Mouse (Mus musculus): ENCODE data around the gene Tacr2. TPM values are rescaled to one million over a fixed set of nuclear protein-coding genes. Genes with fewer than 3 reads are reported as not detected.

The Tacr2 gene
- not detected in 2 replicates for polyA plus RNA-seq (2015; fragmentation: Nextera tagmentation; extraction: Ambion mirVana)

GRCm38 (mm10) chr10:62252000-62252488 lies at the start of gene Tacr2:
Gene Tacr2, plus strand, starts transcription at chr10:62252438.
- Histone ChIP-seq H3K27ac (no peak within 1 kb of the TSS), H3K4me3 (replicated peaks) (no peak within 1 kb of the TSS), H3K4me1 (replicated peaks) (no peaks in the 10 kb centered on the region; the same call in 1 of the 2 replicates), H3K9ac (replicated peaks) (no peak within 1 kb of the TSS), H3K4me2 (replicated peaks) (no peak within 1 kb of the TSS), H3K9me3 (no peaks in the 10 kb centered on the region), H3K27me3 (no peaks in the 10 kb centered on the region), H3K36me3 (no peaks in the 10 kb centered on the region)
- WGBS = 45% methylated on average over 12 of the region's 12 CpGs
- ATAC-seq = no peak

DNA sequence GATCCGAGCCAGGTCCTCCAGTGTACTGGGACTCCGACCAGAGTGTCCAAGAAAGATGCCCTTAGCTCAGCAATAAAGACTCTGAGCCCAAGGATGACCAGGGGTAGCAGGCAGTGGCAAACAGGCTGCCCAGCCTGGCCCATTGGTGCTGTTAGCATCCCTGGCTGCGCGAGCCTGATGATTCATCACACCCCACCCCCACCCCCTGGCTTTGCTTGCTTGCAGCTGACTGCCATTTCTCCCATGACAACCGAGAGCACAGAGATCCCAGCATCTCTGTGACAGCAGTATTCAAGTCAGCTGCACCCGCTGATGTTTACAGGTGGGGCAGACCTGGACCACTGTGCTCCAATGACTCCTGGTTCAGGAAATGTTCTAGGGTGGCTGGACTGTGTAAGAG lies 49.7 kb upstream of the Tacr2 start:
- no peak overlapping the region for H3K9ac ChIP-seq (replicated peaks)
- no peaks in the 10 kb centered on the region for H3K36me3 ChIP-seq
- no peaks in the 10 kb centered on the region for H3K4me1 ChIP-seq (replicated peaks)
- WGBS = 81% methylated on average over 6 of the region's 6 CpGs
- no peak for ATAC-seq
- no peaks in the 10 kb centered on the region for H3K27me3 ChIP-seq
- H3K4me3 ChIP-seq (replicated peaks) = no peak overlapping the region
- no peak overlapping the region for H3K4me2 ChIP-seq (replicated peaks)
- no peaks in the 10 kb centered on the region for H3K9me3 ChIP-seq
- no peak overlapping the region for H3K27ac ChIP-seq

DNA sequence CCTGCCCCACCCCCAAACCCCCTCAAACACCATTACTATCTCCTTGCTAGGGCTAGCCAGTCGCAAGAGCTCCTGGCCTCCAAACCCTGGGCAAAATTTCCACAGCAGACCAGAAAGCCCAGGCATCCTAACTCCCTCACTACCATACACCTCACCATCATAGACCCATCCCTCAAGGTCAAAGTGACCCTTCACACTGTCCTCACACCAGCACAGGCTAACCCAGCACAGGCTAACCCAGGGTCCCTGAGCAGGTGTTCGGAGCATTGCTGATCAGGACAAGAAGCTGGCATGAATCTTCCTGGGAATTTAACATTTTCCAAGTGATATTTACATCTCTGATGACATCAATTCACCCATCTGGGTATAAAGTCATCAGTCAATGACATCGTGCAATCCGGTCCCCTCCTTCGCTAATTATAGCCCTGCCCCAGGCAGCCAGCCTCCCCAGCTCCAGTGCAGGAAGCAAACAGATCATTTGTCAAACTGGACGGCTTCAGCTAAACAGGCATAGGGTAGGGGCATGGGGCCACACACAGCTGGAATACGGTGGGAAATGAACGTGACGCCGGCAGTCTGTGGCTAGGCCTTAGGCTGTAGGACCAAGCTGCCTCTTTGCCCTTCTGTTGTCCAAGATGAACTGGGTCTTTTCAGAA lies 43.9 kb upstream of the Tacr2 start:
- WGBS = 90% methylated on average over 10 of the region's 10 CpGs
- ATAC-seq = no peak

DNA sequence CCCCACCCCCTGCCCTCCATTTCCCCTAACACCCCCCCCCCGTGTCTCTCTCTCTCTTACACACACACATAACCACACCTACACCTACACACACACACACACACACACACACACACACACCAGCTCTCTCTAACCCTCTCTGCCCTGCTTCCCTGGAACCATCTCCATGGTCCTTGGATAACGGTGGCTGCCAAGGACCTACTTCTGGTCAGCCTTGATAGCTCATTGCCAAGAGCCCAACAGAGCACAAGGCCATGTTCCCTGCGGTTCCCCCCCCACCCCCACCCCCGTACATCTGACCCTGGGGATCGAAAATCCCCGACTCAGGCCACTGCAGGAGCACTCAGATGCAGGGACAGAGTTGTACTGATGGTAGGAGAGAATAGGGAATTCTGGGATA lies 40.9 kb upstream of the Tacr2 start:
- H3K27me3 ChIP-seq = no peaks in the 10 kb centered on the region
- no peak for ATAC-seq
- no peak overlapping the region for H3K4me3 ChIP-seq (replicated peaks)
- H3K4me2 ChIP-seq (replicated peaks) = no peak overlapping the region
- no peaks in the 10 kb centered on the region for H3K9me3 ChIP-seq
- H3K27ac ChIP-seq = no peak overlapping the region
- 62% methylated on average over 5 of the region's 6 CpGs for WGBS
- H3K4me1 ChIP-seq (replicated peaks) = peaks cover 3% of the 10 kb centered on the region; the same call in 1 of the 2 replicates
- H3K36me3 ChIP-seq = no peaks in the 10 kb centered on the region
- no peak overlapping the region for H3K9ac ChIP-seq (replicated peaks)

More for the DNA sequence above, 43.9 kb upstream of the Tacr2 start:
- Histone ChIP-seq H3K27ac (no peak overlapping the region), H3K9ac (replicated peaks) (no peak overlapping the region), H3K27me3 (no peaks in the 10 kb centered on the region), H3K4me3 (replicated peaks) (no peak overlapping the region), H3K9me3 (no peaks in the 10 kb centered on the region), H3K4me2 (replicated peaks) (no peak overlapping the region), H3K4me1 (replicated peaks) (0 out of 2 replicates have a peak, but pooled peaks cover 3% of the 10 kb centered on the region), H3K36me3 (no peaks in the 10 kb centered on the region)

- no peaks in the 10 kb centered on the region for H3K9me3 ChIP-seq
- H3K27ac ChIP-seq = no peak overlapping the region
- H3K9ac ChIP-seq (replicated peaks) = no peak overlapping the region
- no peak for ATAC-seq
- H3K4me1 ChIP-seq (replicated peaks) = peaks cover 3% of the 10 kb centered on the region; the same call in 1 of the 2 replicates
- H3K36me3 ChIP-seq = no peaks in the 10 kb centered on the region
- H3K4me3 ChIP-seq (replicated peaks) = no peak overlapping the region
- H3K27me3 ChIP-seq = no peaks in the 10 kb centered on the region
- no peak overlapping the region for H3K4me2 ChIP-seq (replicated peaks)
- 64% methylated on average over 5 of the region's 5 CpGs for WGBS
Measured at GRCm38 (mm10) chr10:62215169-62215616, 37.0 kb upstream of the Tacr2 start.

DNA sequence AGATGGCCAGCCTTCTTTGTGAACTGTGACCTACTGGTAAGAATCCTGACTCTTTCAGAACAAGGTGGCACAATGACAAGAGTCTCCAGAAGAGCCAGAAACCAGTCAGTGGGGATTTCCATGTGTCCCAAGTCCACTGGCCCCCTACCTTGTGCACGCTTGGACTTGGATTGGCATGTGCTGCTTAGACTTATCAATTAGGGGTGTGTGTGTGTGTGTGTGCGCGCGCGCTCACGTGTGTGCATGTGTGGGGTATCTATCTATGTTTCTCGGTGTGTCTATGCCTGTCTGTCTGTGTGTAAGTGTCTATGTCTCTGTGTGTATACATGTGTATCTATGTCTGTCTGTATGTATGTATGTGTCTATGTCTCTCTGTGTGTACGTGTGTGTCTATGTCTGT lies 36.6 kb upstream of the Tacr2 start:
- H3K4me1 ChIP-seq (replicated peaks) = peaks cover 3% of the 10 kb centered on the region; the same call in 1 of the 2 replicates
- H3K36me3 ChIP-seq = no peaks in the 10 kb centered on the region
- no peak overlapping the region for H3K4me2 ChIP-seq (replicated peaks)
- WGBS = 94% methylated on average over 8 of the region's 8 CpGs
- no peak for ATAC-seq
- no peak overlapping the region for H3K9ac ChIP-seq (replicated peaks)
- H3K27me3 ChIP-seq = no peaks in the 10 kb centered on the region
- no peak overlapping the region for H3K4me3 ChIP-seq (replicated peaks)
- H3K9me3 ChIP-seq = no peaks in the 10 kb centered on the region
- no peak overlapping the region for H3K27ac ChIP-seq

GRCm38 (mm10) chr10:62216595-62216994 lies 35.6 kb upstream of the Tacr2 start:
- WGBS = 48% methylated on average over 5 of the region's 5 CpGs
- H3K4me2 ChIP-seq (replicated peaks) = no peak overlapping the region
- peak overlapping the region; percentile 54; the same call in 1 of the 2 replicates for H3K27ac ChIP-seq
- H3K9me3 ChIP-seq = no peaks in the 10 kb centered on the region
- no peaks in the 10 kb centered on the region for H3K36me3 ChIP-seq
- no peak for ATAC-seq
- H3K9ac ChIP-seq (replicated peaks) = no peak overlapping the region
- H3K27me3 ChIP-seq = no peaks in the 10 kb centered on the region
- no peaks in the 10 kb centered on the region; the same call in 1 of the 2 replicates for H3K4me1 ChIP-seq (replicated peaks)
- H3K4me3 ChIP-seq (replicated peaks) = no peak overlapping the region

- 33% methylated on average over 8 of the region's 8 CpGs for WGBS
- no peak overlapping the region for H3K9ac ChIP-seq (replicated peaks)
- no peak overlapping the region for H3K4me3 ChIP-seq (replicated peaks)
- no peak for ATAC-seq
- no peak overlapping the region for H3K4me2 ChIP-seq (replicated peaks)
- peak overlapping the region; percentile 54; the same call in 1 of the 2 replicates for H3K27ac ChIP-seq
- no peaks in the 10 kb centered on the region; the same call in 1 of the 2 replicates for H3K4me1 ChIP-seq (replicated peaks)
- no peaks in the 10 kb centered on the region for H3K9me3 ChIP-seq
- H3K27me3 ChIP-seq = no peaks in the 10 kb centered on the region
- no peaks in the 10 kb centered on the region for H3K36me3 ChIP-seq
Measured at GRCm38 (mm10) chr10:62217196-62217595, 35.0 kb upstream of the Tacr2 start.

DNA sequence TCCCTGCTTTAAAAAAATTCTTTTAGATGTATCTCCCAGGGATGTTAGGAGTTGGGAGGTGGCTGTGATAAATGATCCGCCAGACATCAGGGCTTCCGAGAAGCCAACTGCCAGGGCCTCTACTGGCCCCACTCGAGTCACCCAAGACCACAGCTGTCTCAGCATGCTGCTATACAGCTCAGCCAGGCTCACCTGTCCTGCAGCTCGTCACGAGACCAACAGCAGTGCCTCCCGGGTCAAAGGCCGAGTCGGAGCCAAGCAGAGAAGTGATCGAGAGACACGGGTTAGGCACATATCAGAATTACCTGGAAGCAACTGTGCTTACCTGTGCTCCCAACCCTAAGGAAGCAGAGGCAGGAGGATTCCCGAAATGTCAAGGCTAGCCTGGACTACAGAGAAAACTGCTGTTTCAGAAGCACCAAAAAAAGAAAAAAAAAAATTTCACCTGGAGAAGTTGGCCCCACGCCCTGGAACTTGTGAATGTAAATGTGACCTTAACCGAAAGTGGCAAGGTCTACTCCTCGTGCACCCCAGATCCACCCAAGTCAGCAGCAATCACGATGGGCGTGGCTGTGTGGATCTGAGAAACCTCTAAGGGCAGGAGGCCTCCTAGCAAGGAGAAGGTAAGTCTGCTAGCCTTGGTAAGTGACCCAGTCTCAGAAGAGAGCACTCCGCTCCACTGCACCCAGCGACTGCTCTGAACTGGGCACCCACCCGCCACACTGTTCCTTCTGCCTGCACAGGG lies 34.0 kb upstream of the Tacr2 start:
- 92% methylated on average over 19 of the region's 19 CpGs for WGBS
- H3K36me3 ChIP-seq = no peaks in the 10 kb centered on the region
- H3K9me3 ChIP-seq = no peaks in the 10 kb centered on the region
- no peaks in the 10 kb centered on the region; the same call in 1 of the 2 replicates for H3K4me1 ChIP-seq (replicated peaks)
- H3K27ac ChIP-seq = no peak overlapping the region
- no peak overlapping the region for H3K4me3 ChIP-seq (replicated peaks)
- no peak overlapping the region for H3K9ac ChIP-seq (replicated peaks)
- H3K27me3 ChIP-seq = no peaks in the 10 kb centered on the region
- ATAC-seq = peak; percentile 38; the same call in 1 of the 2 replicates
- H3K4me2 ChIP-seq (replicated peaks) = no peak overlapping the region

DNA sequence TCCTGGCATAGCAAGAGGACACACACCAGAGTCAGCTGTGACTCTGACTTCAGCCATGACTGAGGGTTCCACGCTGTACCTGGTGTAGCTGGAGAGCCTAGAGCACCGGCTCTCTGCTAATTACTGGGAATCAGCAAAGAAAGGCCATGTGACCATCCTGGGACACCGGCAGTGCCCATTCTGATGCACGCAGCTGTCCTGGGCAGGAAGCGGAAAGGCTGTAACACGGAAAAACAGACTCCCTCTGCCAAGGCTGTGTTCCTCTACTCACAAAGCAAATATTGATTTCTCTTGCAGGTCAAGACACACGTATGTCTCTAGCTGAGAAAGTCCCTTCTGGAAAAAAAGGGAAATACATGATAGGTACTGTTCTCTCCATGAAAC lies 33.5 kb upstream of the Tacr2 start:
- no peak for ATAC-seq
- no peak overlapping the region for H3K4me3 ChIP-seq (replicated peaks)
- no peaks in the 10 kb centered on the region for H3K36me3 ChIP-seq
- no peaks in the 10 kb centered on the region for H3K27me3 ChIP-seq
- no peak overlapping the region for H3K9ac ChIP-seq (replicated peaks)
- no peaks in the 10 kb centered on the region for H3K9me3 ChIP-seq
- no peaks in the 10 kb centered on the region; the same call in 1 of the 2 replicates for H3K4me1 ChIP-seq (replicated peaks)
- H3K27ac ChIP-seq = no peak overlapping the region
- 80% methylated on average over 7 of the region's 7 CpGs for WGBS
- H3K4me2 ChIP-seq (replicated peaks) = no peak overlapping the region

DNA sequence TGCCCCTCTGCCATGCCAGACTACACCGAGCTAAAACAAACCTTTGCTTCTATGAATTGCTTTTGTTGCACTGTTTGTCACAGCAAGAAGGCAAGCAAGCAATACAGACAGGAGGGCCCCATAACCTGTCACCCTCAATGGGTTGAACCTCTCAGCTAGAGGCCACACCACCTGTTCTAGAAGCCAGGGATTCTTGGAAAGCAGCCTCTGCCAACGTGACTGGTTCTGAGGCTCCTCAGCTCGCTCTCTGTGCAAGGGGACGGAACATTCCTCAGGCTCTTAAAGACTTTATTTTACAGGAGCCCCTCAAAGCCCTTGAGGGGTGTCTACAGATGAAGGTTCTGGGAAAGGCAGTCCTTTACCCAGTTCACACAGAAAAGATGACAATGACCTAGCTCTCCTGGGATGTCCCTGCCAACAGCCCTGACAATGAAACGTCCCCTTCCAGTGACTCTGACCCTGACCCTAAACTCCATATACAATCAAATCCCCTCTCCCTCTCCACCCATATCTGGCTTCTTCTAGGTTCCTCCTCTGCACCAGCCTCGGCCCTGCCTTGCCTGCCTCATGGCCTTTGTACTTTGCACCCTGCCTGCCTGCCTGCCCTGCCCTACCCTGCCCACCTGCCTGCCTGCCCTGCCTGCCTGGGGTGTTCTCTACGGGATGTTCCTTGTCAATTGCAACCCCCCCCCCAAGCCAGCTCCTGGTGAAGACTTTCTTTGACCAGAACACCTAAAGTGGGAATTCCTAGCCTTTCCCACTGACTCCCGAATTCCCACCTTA lies 31.3 kb upstream of the Tacr2 start:
- 84% methylated on average over 8 of the region's 8 CpGs for WGBS

More for the DNA sequence above, 31.3 kb upstream of the Tacr2 start:
- Histone ChIP-seq H3K4me3 (replicated peaks) (no peak overlapping the region), H3K9me3 (no peaks in the 10 kb centered on the region), H3K27ac (no peak overlapping the region), H3K4me1 (replicated peaks) (no peaks in the 10 kb centered on the region; the same call in 1 of the 2 replicates), H3K27me3 (no peaks in the 10 kb centered on the region), H3K36me3 (no peaks in the 10 kb centered on the region), H3K4me2 (replicated peaks) (no peak overlapping the region), H3K9ac (replicated peaks) (no peak overlapping the region)
- no peak for ATAC-seq

All from midbrain, embryonic 13.5 days (tissue).